Mouse (Mus musculus) spleen, postnatal 10 days (tissue): ENCODE measurements around the gene Il1r1.
A peak's percentile ranks its signal among the peaks of the same experiment; 100 is the strongest.

Source experiments
- DNase-seq, 2 experiments: peaks; one replicate each; pipeline ENCODE4 v3.0.0; 2021 to 2022; ENCODE audit warnings: low spot score in 2 of 2

The Il1r1 gene

GRCm38 (mm10) chr1:40231116-40231515, 6.2 kb downstream of the Il1r1 start:
- DNase-seq = no peak

DNA sequence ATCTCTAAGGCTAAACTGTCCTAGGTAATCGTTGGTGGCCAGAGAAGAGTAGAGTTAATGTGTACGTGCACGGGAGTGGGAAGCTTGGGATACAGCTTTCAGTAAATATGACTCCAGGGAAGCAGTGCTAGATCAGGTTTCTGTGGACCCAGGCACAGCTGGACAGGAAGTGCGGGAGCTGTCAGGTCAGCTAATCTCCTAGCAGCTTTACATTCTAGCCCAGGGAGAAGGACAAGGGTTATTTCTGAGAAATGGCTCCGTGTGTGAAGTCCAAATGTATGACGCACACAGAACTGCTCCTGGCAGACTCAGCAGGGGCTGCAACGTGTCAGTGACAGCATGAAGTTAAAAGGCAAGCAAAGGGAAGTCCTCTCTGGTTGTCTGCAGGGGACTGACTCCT, 8.3 kb downstream of the Il1r1 start:
- no peak for DNase-seq

DNA sequence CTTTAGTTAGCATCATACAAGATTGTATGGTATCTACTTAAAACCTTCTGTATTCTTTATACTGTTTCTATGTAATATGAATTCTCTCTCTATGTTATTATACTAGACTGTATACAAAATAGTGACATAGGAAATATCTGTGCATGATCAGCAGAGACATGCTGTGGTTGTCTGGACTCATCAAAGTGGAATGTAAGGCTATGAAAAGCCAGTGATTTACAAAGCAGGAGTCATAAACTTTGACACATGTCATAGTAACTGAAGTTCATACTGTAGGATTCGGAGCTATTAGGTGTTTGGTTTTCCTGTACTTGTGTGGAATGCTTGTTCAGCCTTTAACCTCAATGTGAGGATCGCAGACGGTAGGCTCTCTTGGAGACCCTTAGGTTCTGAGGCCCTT, 8.7 kb downstream of the Il1r1 start:
- no peak for DNase-seq

DNA sequence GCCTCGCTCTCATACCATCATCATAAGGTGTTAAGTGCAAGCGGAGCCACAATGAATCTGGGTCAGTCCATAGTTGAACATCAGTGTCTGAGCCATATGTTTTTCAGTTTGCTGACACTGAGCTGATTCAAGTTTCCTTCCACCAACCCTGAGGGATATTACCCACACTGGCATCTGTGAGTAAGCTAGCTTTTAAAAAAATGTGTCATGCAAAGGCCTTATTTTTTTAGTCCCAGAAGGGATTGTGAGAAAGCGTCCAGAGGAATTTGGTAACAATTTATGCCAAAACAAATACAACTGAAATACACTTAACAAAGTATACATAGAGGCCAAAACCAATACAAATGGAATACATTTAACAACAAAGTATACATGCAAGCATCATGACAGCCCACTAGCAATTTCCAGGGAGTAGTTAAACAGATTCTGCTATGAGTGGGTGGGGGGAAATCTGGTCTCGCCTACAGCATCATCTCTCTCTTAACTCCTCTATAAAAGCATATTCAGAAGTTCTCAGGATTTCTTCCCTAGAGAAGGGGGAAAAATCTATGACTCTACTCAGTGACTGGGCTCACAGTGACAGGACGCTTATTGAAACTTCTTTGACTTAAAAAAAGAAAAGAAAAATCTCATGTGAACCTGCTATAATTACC, 10.8 kb downstream of the Il1r1 start:
- DNase-seq = no peak

- no peak for DNase-seq
Measured at GRCm38 (mm10) chr1:40236694-40237093, 11.8 kb downstream of the Il1r1 start.

DNA sequence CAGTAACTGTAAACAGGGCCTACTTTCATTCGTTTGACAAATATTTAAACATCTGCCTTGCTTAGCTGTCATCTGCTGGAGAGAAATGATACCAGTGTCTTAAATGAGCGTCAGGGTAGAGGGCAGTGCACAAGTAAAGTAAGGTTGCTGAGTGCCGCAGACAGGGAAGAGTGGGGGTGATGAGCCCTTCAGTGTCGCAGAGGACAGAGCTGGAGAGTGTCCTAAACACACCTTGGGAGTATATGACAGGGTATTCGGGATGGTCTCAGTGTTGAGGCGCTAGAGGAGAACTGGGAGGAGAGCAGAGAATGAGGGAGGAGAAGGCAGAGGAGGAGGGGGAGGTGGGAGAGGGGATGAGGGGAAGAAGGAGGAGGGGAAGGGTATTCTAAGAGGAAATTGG, 12.2 kb downstream of the Il1r1 start:
- DNase-seq = no peak

DNA sequence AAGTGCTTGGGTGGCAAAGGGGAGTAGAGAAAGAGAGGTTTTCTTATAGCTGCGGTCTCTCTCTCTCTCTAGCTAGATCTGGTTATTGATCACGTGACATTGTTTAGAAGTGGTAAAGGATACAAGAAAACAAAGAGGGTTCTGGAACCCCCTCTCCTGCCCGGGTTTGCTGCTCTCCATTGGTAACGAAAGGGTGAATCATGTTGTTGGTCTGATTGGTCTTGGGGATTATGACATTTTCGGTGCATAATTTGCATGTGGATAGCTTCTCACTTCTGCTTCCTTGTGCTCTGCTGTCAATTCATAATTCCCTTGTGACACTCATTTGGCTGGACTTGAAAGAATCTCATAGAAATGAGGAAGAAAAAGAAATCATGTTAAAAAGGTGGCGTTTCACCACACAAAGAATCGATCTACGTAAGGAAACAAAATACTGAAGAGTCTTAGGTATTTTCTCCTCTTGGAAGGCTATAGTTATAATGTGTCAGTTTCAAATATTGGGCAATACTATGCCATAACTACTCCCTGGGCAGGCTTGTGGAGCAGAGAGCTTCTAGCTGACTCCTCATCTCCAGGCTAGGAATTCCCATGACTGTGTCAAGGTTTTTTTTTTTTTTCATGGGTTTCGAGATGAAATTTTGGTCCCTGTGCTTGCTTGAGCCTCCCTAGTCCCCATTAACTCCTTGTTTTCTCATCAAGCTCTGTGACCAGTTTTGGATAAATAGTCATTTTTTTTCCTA, 15.6 kb downstream of the Il1r1 start:
- no peak for DNase-seq

DNA sequence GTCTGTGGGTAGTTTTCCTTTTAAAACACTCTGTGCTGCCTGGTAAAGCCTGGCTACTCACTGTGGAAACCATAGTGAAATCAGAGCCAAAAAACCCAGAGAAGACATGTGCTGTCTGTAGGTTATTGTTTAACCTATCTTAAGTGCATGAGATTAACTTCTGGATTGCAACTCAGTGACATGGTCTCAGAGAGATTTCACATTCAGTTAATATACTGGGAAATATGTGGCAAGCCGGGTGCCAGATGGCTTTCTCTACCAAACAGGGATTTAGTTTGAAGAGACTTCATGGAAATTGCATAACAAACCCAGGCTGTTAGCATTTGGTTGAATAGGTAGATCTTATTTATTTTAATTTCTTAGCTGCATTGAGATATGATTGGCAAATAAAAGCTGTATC, 17.8 kb downstream of the Il1r1 start:
- no peak for DNase-seq

- no peak for DNase-seq
Measured at GRCm38 (mm10) chr1:40243561-40243998, 18.7 kb downstream of the Il1r1 start.

GRCm38 (mm10) chr1:40250425-40250824, 25.5 kb downstream of the Il1r1 start:
- DNase-seq = no peak

DNA sequence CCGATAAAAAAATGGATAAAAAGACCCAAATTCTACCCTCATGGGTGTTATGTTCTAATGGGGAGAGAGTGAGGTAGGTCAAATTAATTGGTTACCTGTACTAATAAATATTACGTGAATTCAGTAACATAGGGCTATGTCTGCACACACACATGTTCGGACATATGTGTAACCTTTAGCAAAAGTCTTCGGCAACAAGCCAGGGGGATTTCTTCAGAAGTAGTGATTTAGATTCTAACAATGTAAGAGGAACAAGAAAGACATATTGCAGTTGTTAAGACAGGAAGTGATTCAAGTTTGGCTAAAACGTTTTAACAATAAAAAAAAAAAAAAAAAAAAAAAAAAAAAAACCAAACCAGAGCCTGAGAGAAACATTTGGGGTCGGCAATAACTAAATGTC, 27.6 kb downstream of the Il1r1 start:
- no peak for DNase-seq

DNA sequence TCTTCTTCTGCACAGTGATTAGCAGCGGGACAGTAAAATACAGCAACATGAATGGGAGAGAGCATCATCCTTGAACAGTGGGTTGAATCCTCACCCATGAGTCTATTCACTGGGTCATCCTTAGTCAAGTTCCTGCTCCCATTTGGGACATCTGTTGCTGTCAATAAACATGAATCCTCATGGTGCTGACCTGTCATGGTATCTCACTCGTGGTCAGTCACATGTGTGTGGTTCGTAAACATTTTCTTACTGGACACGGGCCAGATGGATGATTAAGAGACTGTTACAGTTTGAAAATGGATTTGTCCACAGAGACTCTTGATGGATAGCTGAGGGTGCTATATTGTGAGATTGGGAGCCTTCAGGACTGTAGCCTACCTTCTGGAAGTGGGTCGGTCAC, 29.1 kb downstream of the Il1r1 start:
- no peak for DNase-seq

DNA sequence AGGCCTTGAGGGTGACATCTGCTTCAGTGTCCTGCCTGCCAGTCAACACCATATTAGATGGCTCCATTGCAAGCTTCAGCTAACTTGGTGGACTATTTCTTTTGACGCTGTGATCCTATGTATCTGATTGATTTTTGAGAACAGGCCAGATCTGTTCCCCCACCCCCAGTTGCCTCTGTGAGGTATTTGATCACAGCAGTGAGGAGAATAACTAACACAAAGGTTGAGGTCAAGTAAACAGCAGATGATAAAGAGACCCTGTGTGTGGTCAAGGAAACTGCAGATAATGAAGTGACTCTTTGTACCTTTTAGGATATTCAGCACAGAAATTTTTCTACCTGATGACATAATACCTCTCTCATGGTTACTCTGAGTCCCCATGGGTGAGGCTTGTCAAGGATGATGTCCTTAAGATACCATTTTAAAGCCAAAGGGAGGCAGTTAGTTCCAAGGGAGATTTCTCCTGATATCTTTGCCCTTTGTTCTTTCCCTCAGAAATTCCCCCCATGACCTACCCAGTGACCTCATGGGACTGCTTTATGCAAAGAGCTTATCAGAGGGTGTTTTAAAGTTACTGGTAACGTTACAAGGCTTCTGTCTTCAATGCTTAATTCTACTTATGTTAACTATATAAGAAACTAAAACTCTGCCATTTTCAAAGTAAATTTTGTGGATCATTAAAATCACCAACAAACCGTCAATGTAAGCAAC, 29.6 kb downstream of the Il1r1 start:
- DNase-seq = no peak

- DNase-seq = no peak
Measured at GRCm38 (mm10) chr1:40262441-40263121, 37.7 kb downstream of the Il1r1 start.

GRCm38 (mm10) chr1:40263122-40263498, 38.2 kb downstream of the Il1r1 start:
- DNase-seq = no peak

- no peak for DNase-seq
Measured at GRCm38 (mm10) chr1:40263679-40264078, 38.8 kb downstream of the Il1r1 start.

DNA sequence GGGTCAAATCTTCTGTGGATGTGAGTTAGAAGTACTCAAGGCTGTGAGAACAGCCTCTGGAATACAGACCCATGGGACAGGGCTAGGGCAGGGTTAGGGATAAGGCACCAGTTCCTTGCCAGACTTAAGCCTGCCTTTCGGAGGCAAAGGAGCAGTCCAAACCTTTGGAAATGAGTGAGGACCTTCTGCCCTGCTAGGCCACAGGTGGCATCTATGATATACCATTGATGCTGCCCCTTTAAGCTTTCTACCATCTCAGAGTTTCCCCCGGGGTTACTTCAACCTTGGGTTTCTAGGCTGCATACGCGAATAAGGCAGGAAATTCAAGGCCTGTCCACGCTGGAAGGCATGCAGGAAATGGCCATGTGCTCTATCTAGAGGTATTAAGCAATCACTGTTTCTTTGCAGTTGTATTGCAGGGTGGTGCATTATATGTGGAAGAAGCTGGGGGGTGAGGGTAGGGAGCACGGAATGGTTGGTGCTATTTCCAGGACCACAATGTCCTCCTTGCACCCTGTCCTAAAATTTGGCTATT, 40.5 kb downstream of the Il1r1 start:
- no peak for DNase-seq

DNA sequence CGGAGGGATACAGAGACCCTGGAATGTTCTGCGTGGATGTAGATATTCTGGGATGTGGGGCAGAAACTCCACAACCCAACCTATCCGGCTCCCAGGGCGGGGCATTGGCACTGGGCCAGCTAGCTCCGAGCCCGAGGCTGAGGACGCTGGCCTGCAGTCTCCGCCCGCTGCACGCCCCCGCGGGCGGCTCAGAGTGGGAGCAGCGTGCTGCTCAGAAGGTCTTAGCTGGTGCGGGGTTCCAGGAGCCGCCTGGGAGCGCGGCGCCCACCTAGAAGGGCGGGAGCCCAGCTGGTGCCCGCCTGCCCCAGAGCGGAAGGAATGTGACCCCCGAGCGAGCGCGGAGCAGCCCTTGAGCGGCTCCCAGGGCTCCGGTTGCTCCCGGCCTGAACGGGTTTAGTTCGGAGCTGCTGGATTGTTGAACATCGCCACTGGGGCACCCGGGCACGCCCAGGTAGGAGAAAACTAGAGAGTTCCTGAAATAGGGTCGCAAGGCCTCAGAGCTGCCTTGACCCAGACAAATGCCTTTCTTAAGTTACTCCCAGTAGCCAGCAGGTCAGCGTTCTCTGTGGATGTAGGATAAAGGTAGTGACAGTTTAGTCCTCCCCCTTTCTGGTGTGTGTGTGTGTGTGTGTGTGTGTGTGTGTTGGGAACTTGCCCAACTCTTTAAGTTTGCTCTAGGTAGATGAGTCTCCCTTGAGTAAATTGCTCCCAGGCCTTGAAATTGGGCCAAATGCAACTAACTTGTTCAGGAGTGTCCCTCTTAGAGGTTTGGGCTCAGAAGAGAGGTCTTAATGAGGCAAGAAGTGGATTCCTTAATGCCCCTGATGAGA, 41.8 kb downstream of the Il1r1 start:
- peak; percentile 63 to 83 for DNase-seq

DNA sequence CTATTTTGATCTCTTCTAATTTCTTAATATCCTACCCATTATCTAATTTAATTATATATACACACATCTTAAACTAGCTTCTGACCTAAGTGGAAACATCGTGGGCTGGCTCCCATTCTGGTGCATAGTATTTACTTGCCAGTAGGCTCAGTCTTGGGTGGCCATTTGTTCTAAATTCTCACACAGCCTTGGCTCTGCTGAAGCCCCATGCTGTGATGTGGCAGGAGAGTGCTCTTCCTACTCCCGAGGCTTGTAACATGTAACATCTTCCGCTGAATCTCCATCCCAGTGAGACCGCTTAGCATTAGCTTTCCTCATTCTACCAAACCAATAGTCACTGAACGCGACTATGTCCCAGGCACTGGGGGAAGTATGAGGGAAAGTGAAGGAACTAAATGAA, 43.0 kb downstream of the Il1r1 start:
- DNase-seq = no peak

- DNase-seq = no peak
Measured at GRCm38 (mm10) chr1:40268536-40268935, 43.7 kb downstream of the Il1r1 start.

DNA sequence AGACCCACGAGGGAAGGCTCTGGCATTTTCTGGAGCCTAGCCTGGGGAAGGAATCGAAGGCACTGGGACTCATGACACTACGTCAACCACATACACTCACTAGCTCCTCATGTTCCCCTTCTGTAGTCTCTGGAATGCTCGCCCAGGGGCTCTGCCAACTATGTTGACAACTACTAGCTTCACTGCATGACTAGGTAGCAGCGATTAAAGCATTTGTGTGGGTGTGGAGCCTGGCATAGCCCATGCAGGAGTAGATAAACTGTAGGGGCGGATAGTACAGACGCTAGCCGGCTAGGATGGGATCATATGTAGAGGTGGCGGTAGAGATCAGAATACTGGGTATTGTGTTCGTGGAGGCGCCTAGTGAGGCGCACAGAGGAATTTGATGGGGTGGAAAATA, 45.5 kb downstream of the Il1r1 start:
- DNase-seq = peak in 1 of 2 experiments; percentile 33
